Mouse (Mus musculus): ENCODE data around the gene Thada. TPM values are rescaled to one million over a fixed set of nuclear protein-coding genes. Genes with fewer than 3 reads are reported as not detected.
"Not testable (repeated sequence)": the region's sequence is repeated elsewhere in the genome, so short reads cannot be mapped to it uniquely, and the experiment has no call there.

Thada gene
- total and polyA plus RNA-seq, 2 experiments from 2014 or later = 3.3 to 15.7 TPM

- no peak for TF ChIP-seq CTCF (IDR thresholded peaks at IDR 0.05; ENCODE audit: low read depth)
- Histone ChIP-seq H3K4me3 (ENCODE audit: low read length) (no peak overlapping the region), H3K4me2 (ENCODE audit: low read depth, low read length) (no peak overlapping the region), H3K9me3 (ENCODE audit: low read length) (no peaks in the 10 kb centered on the region), H3K27me3 (ENCODE audit: insufficient read depth, low read length) (no peaks in the 10 kb centered on the region), H3K4me1 (ENCODE audit: insufficient read depth, low read length) (no peaks in the 10 kb centered on the region), H3K27ac (no peak overlapping the region), H3K9ac (replicated peaks; ENCODE audit: low read length) (no peak overlapping the region), H3K36me3 (ENCODE audit: insufficient read depth, low read length) (no peaks in the 10 kb centered on the region)
- ATAC-seq (no peak), DNase-seq (ENCODE audit: low spot score) (no peak)
- 92% methylated on average over 4 of the region's 4 CpGs for WGBS
Measured at GRCm38 (mm10) chr17:84293221-84293620, 172.8 kb downstream of the Thada start.

GRCm38 (mm10) chr17:84291228-84291627 is 174.8 kb downstream of the Thada start:
- H3K36me3 ChIP-seq (ENCODE audit: insufficient read depth, low read length); H3K27me3 ChIP-seq (ENCODE audit: insufficient read depth, low read length); H3K4me1 ChIP-seq (ENCODE audit: insufficient read depth, low read length); DNase-seq (ENCODE audit: low spot score); H3K9ac ChIP-seq (replicated peaks; ENCODE audit: low read length); H3K27ac ChIP-seq; H3K4me2 ChIP-seq (ENCODE audit: low read depth, low read length); H3K4me3 ChIP-seq (ENCODE audit: low read length); ATAC-seq; H3K9me3 ChIP-seq (ENCODE audit: low read length): not testable (repeated sequence)
- WGBS = 94% methylated on average over 6 of the region's 6 CpGs

- WGBS = 94% methylated on average over 8 of the region's 8 CpGs
- TF ChIP-seq CTCF (IDR thresholded peaks at IDR 0.05; ENCODE audit: low read depth) = no peak
- DNase-seq (ENCODE audit: low spot score) (no peak), ATAC-seq (no peak)
- Histone ChIP-seq H3K36me3 (ENCODE audit: insufficient read depth, low read length) (no peaks in the 10 kb centered on the region), H3K9me3 (ENCODE audit: low read length) (no peaks in the 10 kb centered on the region; the same call in 1 of the 2 replicates), H3K4me3 (ENCODE audit: low read length) (no peak overlapping the region), H3K27me3 (ENCODE audit: insufficient read depth, low read length) (no peaks in the 10 kb centered on the region), H3K4me2 (ENCODE audit: low read depth, low read length) (no peak overlapping the region), H3K4me1 (ENCODE audit: insufficient read depth, low read length) (no peaks in the 10 kb centered on the region), H3K27ac (no peak overlapping the region), H3K9ac (replicated peaks; ENCODE audit: low read length) (no peak overlapping the region)
Measured at GRCm38 (mm10) chr17:84287675-84288420, 178.2 kb downstream of the Thada start.

- Histone ChIP-seq H3K9me3 (ENCODE audit: low read length) (no peaks in the 10 kb centered on the region; the same call in 1 of the 2 replicates), H3K4me3 (ENCODE audit: low read length) (no peak overlapping the region), H3K27me3 (ENCODE audit: insufficient read depth, low read length) (no peaks in the 10 kb centered on the region), H3K4me2 (ENCODE audit: low read depth, low read length) (no peak overlapping the region), H3K36me3 (ENCODE audit: insufficient read depth, low read length) (no peaks in the 10 kb centered on the region), H3K4me1 (ENCODE audit: insufficient read depth, low read length) (no peaks in the 10 kb centered on the region), H3K9ac (replicated peaks; ENCODE audit: low read length) (no peak overlapping the region), H3K27ac (no peak overlapping the region)
- 95% methylated on average over 5 of the region's 5 CpGs for WGBS
- no peak for DNase-seq (ENCODE audit: low spot score)
- TF ChIP-seq CTCF (IDR thresholded peaks at IDR 0.05; ENCODE audit: low read depth) = no peak
- ATAC-seq = no peak
Measured at GRCm38 (mm10) chr17:84286536-84286935, 179.5 kb downstream of the Thada start.

- Histone ChIP-seq H3K36me3 (ENCODE audit: insufficient read depth, low read length) (no peaks in the 10 kb centered on the region), H3K4me3 (ENCODE audit: low read length) (no peak overlapping the region), H3K27me3 (ENCODE audit: insufficient read depth, low read length) (no peaks in the 10 kb centered on the region), H3K4me2 (ENCODE audit: low read depth, low read length) (no peak overlapping the region), H3K4me1 (ENCODE audit: insufficient read depth, low read length) (no peaks in the 10 kb centered on the region), H3K9ac (replicated peaks; ENCODE audit: low read length) (no peak overlapping the region), H3K9me3 (ENCODE audit: low read length) (no peaks in the 10 kb centered on the region; the same call in 1 of the 2 replicates), H3K27ac (no peak overlapping the region)
- no peak for TF ChIP-seq CTCF (IDR thresholded peaks at IDR 0.05; ENCODE audit: low read depth)
- DNase-seq (ENCODE audit: low spot score) (no peak), ATAC-seq (no peak)
- 80% methylated on average over 8 of the region's 8 CpGs for WGBS
Measured at GRCm38 (mm10) chr17:84282388-84283280, 183.4 kb downstream of the Thada start.

GRCm38 (mm10) chr17:84279001-84279400 is 187.0 kb downstream of the Thada start:
- 88% methylated on average over 8 of the region's 8 CpGs for WGBS
- no peak overlapping the region for H3K4me3 ChIP-seq (ENCODE audit: low read length)
- no peak for TF ChIP-seq CTCF (IDR thresholded peaks at IDR 0.05; ENCODE audit: low read depth)
- ATAC-seq (no peak), DNase-seq (ENCODE audit: low spot score) (no peak)
- H3K9me3 ChIP-seq (ENCODE audit: low read length) = no peaks in the 10 kb centered on the region
- no peak overlapping the region for H3K4me2 ChIP-seq (ENCODE audit: low read depth, low read length)
- H3K27ac ChIP-seq = no peak overlapping the region
- H3K36me3 ChIP-seq (ENCODE audit: insufficient read depth, low read length) = no peaks in the 10 kb centered on the region
- no peaks in the 10 kb centered on the region for H3K27me3 ChIP-seq (ENCODE audit: insufficient read depth, low read length)
- 0 out of 2 replicates have a peak, but pooled peaks cover 4% of the 10 kb centered on the region for H3K4me1 ChIP-seq (ENCODE audit: insufficient read depth, low read length)
- H3K9ac ChIP-seq (replicated peaks; ENCODE audit: low read length) = no peak overlapping the region

Data from hindbrain, postnatal 0 days (tissue).